Mouse (Mus musculus): ENCODE results near the gene Onecut1. TPM values are rescaled to one million over a fixed set of nuclear protein-coding genes. Genes with fewer than 3 reads are reported as not detected.

Onecut1 gene
- polyA plus RNA-seq, 1 experiment from 2014 or later: 2.0 TPM

- no peak; the same call in 1 of the 2 replicates for ATAC-seq (ENCODE audit: insufficient read depth, low FRiP score)
- H3K27me3 ChIP-seq (ENCODE audit: control insufficient read depth, insufficient read depth, low read length): no peaks in the 10 kb centered on the region
- 57% methylated on average over 12 of the region's 12 CpGs for WGBS
- H3K36me3 ChIP-seq (ENCODE audit: control insufficient read depth, insufficient read depth, low read length): no peaks in the 10 kb centered on the region
- no peak overlapping the region for H3K4me3 ChIP-seq (replicated peaks; ENCODE audit: low read length)
- H3K27ac ChIP-seq (ENCODE audit: low read length): no peak overlapping the region
- H3K4me2 ChIP-seq (ENCODE audit: low read depth, low read length): no peak overlapping the region
- H3K9ac ChIP-seq (ENCODE audit: low read length): no peak overlapping the region
- H3K9me3 ChIP-seq (replicated peaks; ENCODE audit: control insufficient read depth, low read length): no peaks in the 10 kb centered on the region
- 0 out of 2 replicates have a peak, but pooled peaks cover 6% of the 10 kb centered on the region for H3K4me1 ChIP-seq (ENCODE audit: control insufficient read depth, insufficient read depth, low read length)
These were observed 77.2 kb downstream of the Onecut1 start for GRCm38 (mm10) chr9:74938670-74939534.

Other genes with a start within 250 kb of the Onecut1 start
- gene Fam214a, start 91.0 kb downstream of the Onecut1 start, polyA plus RNA-seq (2015; fragmentation: Nextera tagmentation; extraction: Ambion mirVana): 10.0 and 10.2 TPM in 2 replicates
- gene Arpp19, start 175.7 kb downstream of the Onecut1 start, polyA plus RNA-seq (2015; fragmentation: Nextera tagmentation; extraction: Ambion mirVana): 256 and 295 TPM in 2 replicates
- gene Myo5a, start 209.1 kb downstream of the Onecut1 start, polyA plus RNA-seq (2015; fragmentation: Nextera tagmentation; extraction: Ambion mirVana): 9.4 and 10.5 TPM in 2 replicates

Data from stomach, embryonic 16.5 days (tissue).